Mouse (Mus musculus) embryonic facial prominence, embryonic 15.5 days (tissue): Measurements from ENCODE around the gene Foxp3. TPM values are rescaled to one million over a fixed set of nuclear protein-coding genes. Genes with fewer than 3 reads are reported as not detected.
A peak's percentile ranks its signal among the peaks of the same experiment; 100 is the strongest.

Experiments
- ATAC-seq: fragments of 200-750 bp; cut with Nextera tagmentation; 2 replicates; pipeline ENCODE4 v1.8.0; 2017; ENCODE audit warnings: low read depth, moderate TSS enrichment; ENCODE audit not compliant: insufficient number of reproducible peaks, low FRiP score, low TSS enrichment
- H3K27ac ChIP-seq: fragments of 300-500 bp; sonication (generic); replicated peaks from 2 replicates; pipeline ENCODE4 v1.5.1; 2015; ENCODE audit warnings: mild to moderate bottlenecking, inconsistent platforms
- H3K27me3 ChIP-seq: fragments of 300-500 bp; sonication (generic); 2 replicates; pipeline ENCODE4 v1.6.1; 2015; ENCODE audit warnings: inconsistent platforms
- H3K36me3 ChIP-seq: fragments of 300-500 bp; sonication (generic); 2 replicates; pipeline ENCODE4 v1.6.1; 2015; ENCODE audit warnings: mild to moderate bottlenecking, inconsistent platforms
- H3K4me1 ChIP-seq: fragments of 300-500 bp; sonication (generic); 2 replicates; pipeline ENCODE4 v1.6.1; 2015; ENCODE audit warnings: inconsistent platforms
- H3K4me2 ChIP-seq: fragments of 300-500 bp; sonication (generic); replicated peaks from 2 replicates; pipeline ENCODE4 v1.6.1; 2015; ENCODE audit warnings: mild to moderate bottlenecking, inconsistent platforms
- H3K4me3 ChIP-seq: fragments of 300-500 bp; sonication (generic); replicated peaks from 2 replicates; pipeline ENCODE4 v1.5.1; 2015; ENCODE audit warnings: mild to moderate bottlenecking, inconsistent platforms
- H3K9ac ChIP-seq: fragments of 300-500 bp; sonication (generic); 2 replicates; pipeline ENCODE4 v1.6.1; 2015; ENCODE audit warnings: inconsistent platforms
- H3K9me3 ChIP-seq: fragments of 300-500 bp; sonication (generic); replicated peaks from 2 replicates; pipeline ENCODE4 v1.6.1; 2016; ENCODE audit warnings: inconsistent platforms
- WGBS: fragments of 180-500 bp; shearing (Covaris S2); methylation state at CpG from one replicate; pipeline ENCODE4 v1.1.7; 2015; 5-methylcytosine and 5-hydroxymethylcytosine counted together
- polyA plus RNA-seq: library from polyadenylated mRNA; unstranded; fragments of >200 nt; fragmentation: Nextera tagmentation; extraction: Ambion mirVana; gene quantifications from 2 replicates; pipeline ENCODE4 v1.2.1, GENCODE M21; 2015

The Foxp3 gene
- polyA plus RNA-seq, 1 experiment from 2014 or later: 0.11 TPM

GRCm38 (mm10) chrX:7574885-7575231, 1.4 kb downstream of the Foxp3 start:
- no peak overlapping the region for H3K9ac ChIP-seq

GRCm38 (mm10) chrX:7581151-7581550, 7.7 kb downstream of the Foxp3 start:
- no peak for ATAC-seq
- H3K4me1 ChIP-seq: no peaks in the 10 kb centered on the region
- no peaks in the 10 kb centered on the region for H3K9me3 ChIP-seq
- H3K36me3 ChIP-seq: no peaks in the 10 kb centered on the region
- H3K4me3 ChIP-seq: no peak overlapping the region
- H3K27me3 ChIP-seq: no peaks in the 10 kb centered on the region
- H3K4me2 ChIP-seq: no peak overlapping the region
- H3K27ac ChIP-seq: no peak overlapping the region
- no peak overlapping the region for H3K9ac ChIP-seq
- 97% methylated on average over 2 of the region's 2 CpGs for WGBS

More at GRCm38 (mm10) chrX:7574885-7575231, 1.4 kb downstream of the Foxp3 start:
- peak overlapping the region; percentile 63 for H3K4me2 ChIP-seq
- peaks cover 8% of the 10 kb centered on the region for H3K4me1 ChIP-seq
- peak overlapping the region; percentile 61 for H3K4me3 ChIP-seq
- ATAC-seq: no peak
- H3K36me3 ChIP-seq: no peaks in the 10 kb centered on the region
- no peaks in the 10 kb centered on the region for H3K9me3 ChIP-seq
- no peaks in the 10 kb centered on the region for H3K27me3 ChIP-seq
- WGBS: 29% methylated on average over 5 of the region's 6 CpGs
- H3K27ac ChIP-seq: no peak overlapping the region

GRCm38 (mm10) chrX:7583881-7584280, 10.4 kb downstream of the Foxp3 start:
- Histone ChIP-seq H3K4me2 (no peak overlapping the region), H3K9me3 (no peaks in the 10 kb centered on the region), H3K27me3 (no peaks in the 10 kb centered on the region), H3K9ac (no peak overlapping the region), H3K27ac (no peak overlapping the region), H3K36me3 (no peaks in the 10 kb centered on the region), H3K4me1 (no peaks in the 10 kb centered on the region), H3K4me3 (no peak overlapping the region)
- WGBS: 95% methylated on average over 11 of the region's 11 CpGs
- no peak for ATAC-seq

GRCm38 (mm10) chrX:7586356-7586755, 12.9 kb downstream of the Foxp3 start:
- no peak overlapping the region for H3K4me2 ChIP-seq
- H3K27ac ChIP-seq: no peak overlapping the region
- 0 out of 2 replicates have a peak, but pooled peaks cover 2% of the 10 kb centered on the region for H3K36me3 ChIP-seq
- H3K9me3 ChIP-seq: no peaks in the 10 kb centered on the region
- no peaks in the 10 kb centered on the region for H3K4me1 ChIP-seq
- no peak overlapping the region for H3K4me3 ChIP-seq
- ATAC-seq: no peak
- H3K27me3 ChIP-seq: no peaks in the 10 kb centered on the region
- WGBS: 96% methylated on average over 3 of the region's 5 CpGs
- H3K9ac ChIP-seq: no peak overlapping the region

GRCm38 (mm10) chrX:7595371-7595770, 21.9 kb downstream of the Foxp3 start:
- ATAC-seq: no peak
- Histone ChIP-seq H3K4me3 (no peak overlapping the region), H3K4me1 (no peaks in the 10 kb centered on the region), H3K27me3 (no peaks in the 10 kb centered on the region), H3K27ac (no peak overlapping the region), H3K4me2 (no peak overlapping the region), H3K36me3 (0 out of 2 replicates have a peak, but pooled peaks cover 8% of the 10 kb centered on the region), H3K9me3 (no peaks in the 10 kb centered on the region), H3K9ac (no peak overlapping the region)
- 89% methylated on average over 9 of the region's 9 CpGs for WGBS

GRCm38 (mm10) chrX:7604004-7604403, 30.6 kb downstream of the Foxp3 start:
- peak overlapping the region; percentile 46; the same call in 1 of the 2 replicates for H3K4me2 ChIP-seq
- no peaks in the 10 kb centered on the region for H3K4me1 ChIP-seq
- no peak overlapping the region for H3K4me3 ChIP-seq
- no peak overlapping the region for H3K9ac ChIP-seq
- no peaks in the 10 kb centered on the region for H3K27me3 ChIP-seq
- H3K36me3 ChIP-seq: 0 out of 2 replicates have a peak, but pooled peaks cover 1% of the 10 kb centered on the region
- no peak for ATAC-seq
- no peaks in the 10 kb centered on the region for H3K9me3 ChIP-seq
- 82% methylated on average over 7 of the region's 7 CpGs for WGBS
- no peak overlapping the region for H3K27ac ChIP-seq

GRCm38 (mm10) chrX:7604879-7605574, 31.6 kb downstream of the Foxp3 start, which contains the start of gene Ccdc22:
TSS of gene Ccdc22 (minus strand) at chrX:7605517.
- Histone ChIP-seq H3K4me1 (no peaks in the 10 kb centered on the region), H3K36me3 (no peaks in the 10 kb centered on the region), H3K9me3 (no peaks in the 10 kb centered on the region), H3K9ac (peak within 1 kb of the TSS; percentile 10; the same call in 1 of the 2 replicates), H3K27me3 (no peaks in the 10 kb centered on the region), H3K27ac (no peak within 1 kb of the TSS), H3K4me3 (peak within 1 kb of the TSS; percentile 51), H3K4me2 (peak within 1 kb of the TSS; percentile 46)
- peak; percentile 87 for ATAC-seq
- WGBS: 20% methylated on average over 28 of the region's 28 CpGs

GRCm38 (mm10) chrX:7605575-7605941, 32.1 kb downstream of the Foxp3 start:
- Histone ChIP-seq H3K27ac (no peak overlapping the region), H3K36me3 (no peaks in the 10 kb centered on the region), H3K9me3 (no peaks in the 10 kb centered on the region), H3K9ac (no peak overlapping the region), H3K4me2 (0 out of 2 replicates have a peak overlapping the region, but pooled peaks have one; percentile 12), H3K27me3 (no peaks in the 10 kb centered on the region), H3K4me1 (no peaks in the 10 kb centered on the region), H3K4me3 (no peak overlapping the region)
- no peak for ATAC-seq
- WGBS: 40% methylated on average over 8 of the region's 8 CpGs

- no peaks in the 10 kb centered on the region for H3K9me3 ChIP-seq
- no peaks in the 10 kb centered on the region for H3K36me3 ChIP-seq
- no peak for ATAC-seq
- no peak within 1 kb of the TSS for H3K27ac ChIP-seq
- H3K27me3 ChIP-seq: no peaks in the 10 kb centered on the region; the same call in 1 of the 2 replicates
- no peaks in the 10 kb centered on the region for H3K4me1 ChIP-seq
- H3K4me3 ChIP-seq: no peak within 1 kb of the TSS
- H3K4me2 ChIP-seq: no peak within 1 kb of the TSS
- WGBS: 67% methylated on average over 6 of the region's 6 CpGs
- no peak within 1 kb of the TSS for H3K9ac ChIP-seq
Measured at GRCm38 (mm10) chrX:7606783-7607182, 33.3 kb downstream of the Foxp3 start, which contains the start of gene Cacna1f. TSS of gene Cacna1f (plus strand) at chrX:7607083.

GRCm38 (mm10) chrX:7610035-7610434, 36.6 kb downstream of the Foxp3 start:
- H3K9ac ChIP-seq: no peak overlapping the region
- no peaks in the 10 kb centered on the region for H3K9me3 ChIP-seq
- H3K27ac ChIP-seq: no peak overlapping the region
- no peak for ATAC-seq
- no peaks in the 10 kb centered on the region; the same call in 1 of the 2 replicates for H3K27me3 ChIP-seq
- no peaks in the 10 kb centered on the region for H3K36me3 ChIP-seq
- H3K4me3 ChIP-seq: peak overlapping the region; percentile 34
- 26% methylated on average over 21 of the region's 21 CpGs for WGBS
- H3K4me1 ChIP-seq: no peaks in the 10 kb centered on the region
- peak overlapping the region; percentile 58 for H3K4me2 ChIP-seq

- no peak for ATAC-seq
- H3K9me3 ChIP-seq: no peaks in the 10 kb centered on the region
- H3K4me1 ChIP-seq: no peaks in the 10 kb centered on the region
- WGBS: 20% methylated on average over 26 of the region's 26 CpGs
- no peaks in the 10 kb centered on the region for H3K36me3 ChIP-seq
- no peaks in the 10 kb centered on the region; the same call in 1 of the 2 replicates for H3K27me3 ChIP-seq
- H3K9ac ChIP-seq: no peak overlapping the region
- peak overlapping the region; percentile 34 for H3K4me3 ChIP-seq
- H3K27ac ChIP-seq: no peak overlapping the region
- peak overlapping the region; percentile 58 for H3K4me2 ChIP-seq
Measured at GRCm38 (mm10) chrX:7610536-7611258, 37.3 kb downstream of the Foxp3 start.
